Mouse (Mus musculus) MEL (cell line): ENCODE data around the gene Gstm2. TPM values are rescaled to one million over a fixed set of nuclear protein-coding genes. Genes with fewer than 3 reads are reported as not detected.

Source experiments
- DNase-seq: peaks from one replicate; pipeline ENCODE4 v3.0.0; 2011; ENCODE audit warnings: low read depth, low spot score
- H3K27ac ChIP-seq: 2 replicates; pipeline ENCODE4 v1.5.1; 2012; ENCODE audit warnings: low read depth, mild to moderate bottlenecking, control low read depth, low read length, moderate library complexity; ENCODE audit not compliant: control insufficient read depth
- H3K27me3 ChIP-seq, 2 experiments: fragments of 150-350 bp in 1 of 2; sonication (generic) in 1 of 2; 2 replicates each; pipeline ENCODE4 v1.6.1; 2012; ENCODE audit warnings: low read length in 2 of 2, mild to moderate bottlenecking in 2 of 2, improper control_type of control experiment in 1 of 2, moderate library complexity in 1 of 2; ENCODE audit not compliant: insufficient read depth in 2 of 2, control insufficient read depth in 1 of 2
- H3K36me3 ChIP-seq, 2 experiments: 2 replicates each; pipeline ENCODE4 v1.6.1; 2012 to 2014; ENCODE audit warnings: low read length in 2 of 2, improper control_type of control experiment in 1 of 2, inconsistent platforms in 1 of 2, mild to moderate bottlenecking in 1 of 2; ENCODE audit not compliant: insufficient read depth in 2 of 2, control insufficient read depth in 1 of 2
- H3K4me1 ChIP-seq, 2 experiments: fragments of 150-350 bp in 1 of 2; sonication (generic) in 1 of 2; 2 replicates each; pipeline ENCODE4 v1.6.1; 2012; ENCODE audit warnings: low read length in 2 of 2, improper control_type of control experiment in 1 of 2, mild to moderate bottlenecking in 1 of 2; ENCODE audit not compliant: insufficient read depth in 2 of 2, control insufficient read depth in 1 of 2
- H3K4me3 ChIP-seq, 2 experiments: fragments of 150-350 bp in 1 of 2; sonication (generic) in 1 of 2; 2 replicates each; pipeline ENCODE4 v1.5.1; 2012; ENCODE audit warnings: low read depth in 2 of 2, low read length in 2 of 2, mild to moderate bottlenecking in 2 of 2, moderate library complexity in 2 of 2, control low read depth in 1 of 2, improper control_type of control experiment in 1 of 2; ENCODE audit not compliant: control insufficient read depth in 1 of 2, insufficient read depth in 1 of 2
- H3K79me2 ChIP-seq: 2 replicates; pipeline ENCODE4 v1.6.1; 2012; ENCODE audit warnings: mild to moderate bottlenecking, low read length, moderate library complexity; ENCODE audit not compliant: control insufficient read depth, poor library complexity, insufficient read depth
- H3K9ac ChIP-seq: 2 replicates; pipeline ENCODE4 v1.6.1; 2012; ENCODE audit warnings: low read depth, mild to moderate bottlenecking, control low read depth, low read length, moderate library complexity; ENCODE audit not compliant: control insufficient read depth, poor library complexity, severe bottlenecking
- H3K9me3 ChIP-seq: fragments of 150-350 bp; sonication (generic); replicated peaks from 2 replicates; pipeline ENCODE4 v1.6.1; 2012; ENCODE audit warnings: mild to moderate bottlenecking, low read length, improper control_type of control experiment, moderate library complexity; ENCODE audit not compliant: insufficient read depth
- CHD2 ChIP-seq: IDR thresholded peaks from 2 replicates; pipeline ENCODE4 v1.6.1; 2011; ENCODE audit warnings: low read length, improper control_type of control experiment
- CTCF ChIP-seq, 3 experiments: IDR thresholded peaks in 2 of 3; conservative IDR thresholded peaks in 1 of 3; 2 replicates each; pipeline ENCODE4 v1.5.1; 2011 to 2012; ENCODE audit warnings: low read length in 3 of 3, low read depth in 2 of 3, mild to moderate bottlenecking in 2 of 3, improper control_type of control experiment in 1 of 3, inconsistent platforms in 1 of 3, mixed read lengths in 1 of 3, moderate library complexity in 1 of 3; ENCODE audit not compliant: control insufficient read depth in 1 of 3, insufficient read depth in 1 of 3, poor library complexity in 1 of 3, severe bottlenecking in 1 of 3
- E2F4 ChIP-seq: IDR thresholded peaks from 2 replicates; pipeline ENCODE4 v1.6.1; 2011; ENCODE audit warnings: low read depth, low read length, improper control_type of control experiment, borderline replicate concordance
- EP300 ChIP-seq, 2 experiments: IDR thresholded peaks; 2 replicates each; pipeline ENCODE4 v1.6.1; 2011; ENCODE audit warnings: improper control_type of control experiment in 2 of 2, low read length in 2 of 2, low read depth in 1 of 2, mild to moderate bottlenecking in 1 of 2
- ETS1 ChIP-seq: IDR thresholded peaks from 2 replicates; pipeline ENCODE4 v1.6.1; 2012; ENCODE audit warnings: low read depth, mild to moderate bottlenecking, inconsistent platforms, low read length, improper control_type of control experiment, moderate library complexity
- HCFC1 ChIP-seq: IDR thresholded peaks from 2 replicates; pipeline ENCODE4 v1.6.1; 2012; ENCODE audit warnings: low read depth, mild to moderate bottlenecking, inconsistent platforms, low read length, improper control_type of control experiment, moderate library complexity
- MYB ChIP-seq: IDR thresholded peaks from 2 replicates; pipeline ENCODE4 v1.6.1; 2011; ENCODE audit warnings: mild to moderate bottlenecking, low read depth, low read length, improper control_type of control experiment
- MYC ChIP-seq: IDR thresholded peaks from 2 replicates; pipeline ENCODE4 v1.6.1; 2011; ENCODE audit warnings: low read depth, mild to moderate bottlenecking, low read length, improper control_type of control experiment, moderate library complexity
- NELFE ChIP-seq: IDR thresholded peaks from 2 replicates; pipeline ENCODE4 v1.6.1; 2011; ENCODE audit warnings: low read depth, low read length, improper control_type of control experiment
- POLR2AphosphoS2 ChIP-seq: IDR thresholded peaks from 2 replicates; pipeline ENCODE4 v1.6.1; 2011; ENCODE audit warnings: low read length, improper control_type of control experiment
- POLR2AphosphoS5 ChIP-seq: IDR thresholded peaks from 2 replicates; pipeline ENCODE4 v1.6.1; 2012; ENCODE audit warnings: low read depth, borderline replicate concordance, mild to moderate bottlenecking, inconsistent platforms, low read length, moderate library complexity, mixed read lengths
- RAD21 ChIP-seq: IDR thresholded peaks from 2 replicates; pipeline ENCODE4 v1.6.1; 2011; ENCODE audit warnings: mild to moderate bottlenecking, low read depth, low read length, improper control_type of control experiment
- RCOR1 ChIP-seq: IDR thresholded peaks from 2 replicates; pipeline ENCODE4 v1.6.1; 2012; ENCODE audit warnings: low read depth, mild to moderate bottlenecking, inconsistent platforms, low read length, improper control_type of control experiment
- SIN3A ChIP-seq: IDR thresholded peaks from 2 replicates; pipeline ENCODE4 v1.6.1; 2012; ENCODE audit warnings: low read length, improper control_type of control experiment, inconsistent platforms
- SMC3 ChIP-seq: IDR thresholded peaks from 2 replicates; pipeline ENCODE4 v1.6.1; 2011; ENCODE audit warnings: low read depth, low read length, improper control_type of control experiment
- TBP ChIP-seq: IDR thresholded peaks from 2 replicates; pipeline ENCODE4 v1.8.0; 2011; ENCODE audit warnings: low read depth, low read length, improper control_type of control experiment
- USF2 ChIP-seq, 2 experiments: IDR thresholded peaks; 2 replicates each; pipeline ENCODE4 v1.6.1; 2011 to 2012; ENCODE audit warnings: improper control_type of control experiment in 2 of 2, low read length in 2 of 2, borderline replicate concordance in 1 of 2, inconsistent platforms in 1 of 2, low read depth in 1 of 2, mild to moderate bottlenecking in 1 of 2; ENCODE audit not compliant: insufficient read depth in 1 of 2
- ZC3H11A ChIP-seq: IDR thresholded peaks from 2 replicates; pipeline ENCODE4 v1.6.1; 2012; ENCODE audit warnings: low read depth, mild to moderate bottlenecking, inconsistent platforms, low read length, improper control_type of control experiment
- ZKSCAN1 ChIP-seq: IDR thresholded peaks from 2 replicates; pipeline ENCODE4 v1.6.1; 2012; ENCODE audit warnings: low read depth, mild to moderate bottlenecking, inconsistent platforms, low read length, improper control_type of control experiment, moderate library complexity
- ZNF384 ChIP-seq: IDR thresholded peaks from 2 replicates; pipeline ENCODE4 v1.6.1; 2012; ENCODE audit warnings: low read depth, mild to moderate bottlenecking, inconsistent platforms, low read length, improper control_type of control experiment
- polyA plus RNA-seq, 2 experiments: library from polyadenylated mRNA; stranded (reverse) in 1 of 2; unstranded in 1 of 2; fragments of >175 nt in 1 of 2; fragments of >200 nt in 1 of 2; gene quantifications; 2 replicates each; pipeline versions ENCODE4 v1.2.1 to v1.2.4; 2012; ENCODE audit warnings: low replicate concordance in 2 of 2, low read depth in 1 of 2; ENCODE audit not compliant: insufficient read length in 2 of 2, insufficient read depth in 1 of 2, missing spikeins in 1 of 2
- total RNA-seq: library from RNA; depleted of rRNA; stranded (reverse); fragments of 300-350 nt; gene quantifications from 2 replicates; pipeline ENCODE4 v1.2.3, GENCODE M21; 2012

Gstm2 gene
- total and polyA plus RNA-seq, 3 experiments = not detected

- TF ChIP-seq POLR2AphosphoS2 = no peak
- no peak for TF ChIP-seq ETS1
- no peak for TF ChIP-seq RAD21
- no peak for TF ChIP-seq RCOR1
- TF ChIP-seq CTCF (IDR thresholded peaks at IDR 0.05 in 2 of 3, conservative IDR thresholded peaks at IDR 0.05 in 1 of 3; ENCODE audit: control insufficient read depth in 1 of 3, insufficient read depth in 1 of 3, low read depth in 2 of 3, low read length in 3 of 3, poor library complexity in 1 of 3, severe bottlenecking in 1 of 3) = no peak
- no peak for TF ChIP-seq ZNF384
- no peak for TF ChIP-seq EP300 (IDR thresholded peaks at IDR 0.05; ENCODE audit: low read depth in 1 of 2, low read length in 2 of 2)
- TF ChIP-seq USF2 (IDR thresholded peaks at IDR 0.05; ENCODE audit: borderline replicate concordance in 1 of 2, insufficient read depth in 1 of 2, low read depth in 1 of 2, low read length in 2 of 2) = no peak
- no peak for TF ChIP-seq POLR2AphosphoS5
- TF ChIP-seq NELFE = no peak
- TF ChIP-seq ZKSCAN1 = no peak
- TF ChIP-seq ZC3H11A = no peak
- TF ChIP-seq MYC = no peak
- TF ChIP-seq E2F4 = no peak
- TF ChIP-seq HCFC1 = no peak
- TF ChIP-seq TBP = no peak
- Histone ChIP-seq H3K9ac (no peak overlapping the region), H3K36me3 (no peaks in the 10 kb centered on the region), H3K4me3 (no peak overlapping the region), H3K27ac (no peak overlapping the region), H3K4me1 (no peaks in the 10 kb centered on the region), H3K27me3 (peaks cover 5 to 15% of the 10 kb centered on the region in 2 experiments), H3K79me2 (no peaks in the 10 kb centered on the region), H3K9me3 (no peaks in the 10 kb centered on the region)
- no peak for DNase-seq
Measured at GRCm38 (mm10) chr3:108002021-108002420, 15.8 kb upstream of the Gstm2 start.

GRCm38 (mm10) chr3:107999491-107999890 is 13.2 kb upstream of the Gstm2 start:
- TF ChIP-seq CTCF (IDR thresholded peaks at IDR 0.05 in 2 of 3, conservative IDR thresholded peaks at IDR 0.05 in 1 of 3; ENCODE audit: control insufficient read depth in 1 of 3, insufficient read depth in 1 of 3, low read depth in 2 of 3, low read length in 3 of 3, poor library complexity in 1 of 3, severe bottlenecking in 1 of 3) (no peak), RAD21 (no peak), MYB (no peak), RCOR1 (no peak), SMC3 (no peak), ZC3H11A (no peak), CHD2 (no peak), TBP (no peak), ZKSCAN1 (no peak), SIN3A (no peak)

More at GRCm38 (mm10) chr3:107999491-107999890, 13.2 kb upstream of the Gstm2 start:
- Histone ChIP-seq H3K36me3 (no peaks in the 10 kb centered on the region), H3K9ac (no peak overlapping the region), H3K4me1 (no peaks in the 10 kb centered on the region), H3K79me2 (no peaks in the 10 kb centered on the region), H3K9me3 (no peaks in the 10 kb centered on the region), H3K27me3 (peaks cover 4 to 12% of the 10 kb centered on the region in 2 experiments), H3K27ac (no peak overlapping the region), H3K4me3 (no peak overlapping the region)
- DNase-seq = no peak
